Mouse (Mus musculus): ENCODE measurements around the gene Tnfsf12. TPM values are rescaled to one million over a fixed set of nuclear protein-coding genes. Genes with fewer than 3 reads are reported as not detected.

Tnfsf12 gene
- polyA plus RNA-seq, 1 experiment from 2014 or later = 5.6 TPM

DNA sequence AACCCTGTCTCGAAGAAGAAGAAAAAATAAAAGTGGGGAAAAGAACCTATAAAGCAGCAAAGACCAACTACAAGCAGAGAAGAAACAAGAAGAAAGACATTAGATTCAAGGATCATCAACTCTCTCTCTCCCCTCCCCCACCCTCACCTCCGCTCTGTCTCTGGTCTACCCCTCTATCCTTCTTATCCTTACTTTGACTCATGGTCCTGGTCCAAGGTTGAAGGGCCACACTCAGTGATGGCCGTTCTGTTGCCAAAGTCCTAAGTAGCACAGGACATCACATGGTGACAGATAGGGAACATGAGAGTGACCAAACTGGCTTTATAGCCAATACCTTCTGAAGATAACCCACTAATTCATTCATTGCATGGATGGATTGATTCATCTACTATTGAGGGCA, 1.7 kb upstream of the Tnfsf12 start:
- Histone ChIP-seq H3K4me1 (ENCODE audit: control insufficient read depth, insufficient read depth, low read depth, low read length) (peaks cover 11% of the 10 kb centered on the region), H3K36me3 (ENCODE audit: control insufficient read depth, insufficient read depth, low read length) (no peaks in the 10 kb centered on the region), H3K9me3 (ENCODE audit: control insufficient read depth, low read length) (no peaks in the 10 kb centered on the region), H3K4me2 (ENCODE audit: low read length) (no peak overlapping the region), H3K27ac (ENCODE audit: low read depth, low read length) (no peak overlapping the region), H3K4me3 (ENCODE audit: low read length) (no peak overlapping the region), H3K9ac (ENCODE audit: low read depth, low read length) (no peak overlapping the region), H3K27me3 (replicated peaks; ENCODE audit: control insufficient read depth, insufficient read depth, low read length) (no peaks in the 10 kb centered on the region; the same call in 1 of the 2 replicates)
- no peak for ATAC-seq
- 90% methylated on average over 3 of the region's 3 CpGs for WGBS

DNA sequence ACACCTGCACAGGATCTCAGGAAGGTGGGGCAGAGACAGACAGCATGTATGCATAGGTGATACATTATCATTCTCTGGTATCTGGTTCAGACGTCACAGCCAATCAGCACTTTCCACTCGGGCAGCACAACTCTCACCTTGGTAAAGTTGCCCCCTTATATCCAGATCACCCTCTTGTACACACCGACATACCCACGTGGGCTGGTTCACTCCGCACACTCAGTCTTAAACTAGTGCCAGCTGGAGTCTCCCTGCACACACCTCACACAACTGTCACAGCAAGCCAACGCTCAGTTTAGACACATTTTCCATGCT, 646 bp downstream of the Tnfsf12 start:
- Histone ChIP-seq H3K4me2 (ENCODE audit: low read length) (peak overlapping the region; percentile 96), H3K36me3 (ENCODE audit: control insufficient read depth, insufficient read depth, low read length) (no peaks in the 10 kb centered on the region), H3K4me1 (ENCODE audit: control insufficient read depth, insufficient read depth, low read depth, low read length) (peaks cover 11% of the 10 kb centered on the region), H3K9me3 (ENCODE audit: control insufficient read depth, low read length) (no peaks in the 10 kb centered on the region), H3K4me3 (ENCODE audit: low read length) (peak overlapping the region; percentile 52), H3K27ac (ENCODE audit: low read depth, low read length) (no peak overlapping the region), H3K9ac (ENCODE audit: low read depth, low read length) (peak overlapping the region; percentile 84), H3K27me3 (replicated peaks; ENCODE audit: control insufficient read depth, insufficient read depth, low read length) (no peaks in the 10 kb centered on the region; the same call in 1 of the 2 replicates)
- ATAC-seq = 0 out of 2 replicates have a peak, but pooled peaks have one; percentile 24
- 14% methylated on average over 6 of the region's 6 CpGs for WGBS

DNA sequence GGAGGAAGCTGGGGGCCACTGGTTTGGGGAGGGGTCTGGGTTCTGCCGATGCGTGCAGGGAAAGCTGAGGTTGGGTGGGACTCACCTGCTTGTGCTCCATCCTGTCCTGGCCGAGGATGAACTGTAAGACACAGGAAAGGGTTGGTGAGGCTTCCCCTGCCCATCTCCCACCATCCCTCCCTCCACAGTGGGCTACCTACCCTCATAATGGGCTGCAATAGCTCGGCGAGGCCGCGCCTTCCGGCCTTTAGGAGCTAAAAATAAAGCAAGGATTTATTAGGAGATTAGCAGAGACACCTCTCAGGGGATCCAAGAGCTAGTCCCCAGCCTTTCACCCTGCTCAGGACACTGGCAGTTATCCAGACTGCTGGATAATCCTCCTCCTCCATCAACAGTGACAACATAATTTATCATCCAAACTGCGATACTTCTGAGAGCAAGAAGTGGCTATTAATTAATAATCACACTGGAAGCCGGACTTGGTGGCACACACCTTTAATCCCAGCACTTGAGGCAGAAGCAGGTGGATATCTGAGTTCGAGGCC, 2.2 kb downstream of the Tnfsf12 start:
- WGBS = 58% methylated on average over 11 of the region's 11 CpGs
- Histone ChIP-seq H3K27ac (ENCODE audit: low read depth, low read length) (no peak overlapping the region), H3K36me3 (ENCODE audit: control insufficient read depth, insufficient read depth, low read length) (no peaks in the 10 kb centered on the region), H3K4me2 (ENCODE audit: low read length) (no peak overlapping the region), H3K4me1 (ENCODE audit: control insufficient read depth, insufficient read depth, low read depth, low read length) (peaks cover 11% of the 10 kb centered on the region), H3K9ac (ENCODE audit: low read depth, low read length) (no peak overlapping the region), H3K27me3 (replicated peaks; ENCODE audit: control insufficient read depth, insufficient read depth, low read length) (no peaks in the 10 kb centered on the region; the same call in 1 of the 2 replicates), H3K4me3 (ENCODE audit: low read length) (no peak overlapping the region), H3K9me3 (ENCODE audit: control insufficient read depth, low read length) (no peaks in the 10 kb centered on the region)
- no peak for ATAC-seq

DNA sequence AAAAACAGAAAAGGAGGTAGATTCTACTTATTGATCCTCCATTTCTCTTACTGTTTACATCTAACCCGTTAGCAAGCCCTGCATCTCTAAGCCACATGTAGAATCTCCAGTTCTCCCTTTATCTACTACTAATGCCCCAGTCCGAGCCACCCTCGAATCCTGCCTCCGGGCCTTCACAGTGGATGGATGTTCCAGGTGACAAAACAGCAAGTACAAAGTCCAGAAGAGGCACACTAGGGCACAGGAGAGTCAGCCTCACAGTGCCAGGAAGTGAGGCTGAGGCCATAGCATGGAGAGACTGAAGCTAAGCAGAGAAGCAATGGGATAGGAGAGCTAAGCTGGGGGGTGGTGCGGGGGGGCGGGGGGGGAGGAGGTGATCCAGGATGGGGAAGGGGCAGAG, 2.8 kb downstream of the Tnfsf12 start:
- WGBS = 86% methylated on average over 6 of the region's 6 CpGs
- Histone ChIP-seq H3K4me2 (ENCODE audit: low read length) (no peak overlapping the region), H3K4me1 (ENCODE audit: control insufficient read depth, insufficient read depth, low read depth, low read length) (peaks cover 11% of the 10 kb centered on the region), H3K36me3 (ENCODE audit: control insufficient read depth, insufficient read depth, low read length) (no peaks in the 10 kb centered on the region), H3K9ac (ENCODE audit: low read depth, low read length) (no peak overlapping the region), H3K27me3 (replicated peaks; ENCODE audit: control insufficient read depth, insufficient read depth, low read length) (no peaks in the 10 kb centered on the region; the same call in 1 of the 2 replicates), H3K9me3 (ENCODE audit: control insufficient read depth, low read length) (no peaks in the 10 kb centered on the region), H3K27ac (ENCODE audit: low read depth, low read length) (no peak overlapping the region), H3K4me3 (ENCODE audit: low read length) (no peak overlapping the region)
- no peak for ATAC-seq

DNA sequence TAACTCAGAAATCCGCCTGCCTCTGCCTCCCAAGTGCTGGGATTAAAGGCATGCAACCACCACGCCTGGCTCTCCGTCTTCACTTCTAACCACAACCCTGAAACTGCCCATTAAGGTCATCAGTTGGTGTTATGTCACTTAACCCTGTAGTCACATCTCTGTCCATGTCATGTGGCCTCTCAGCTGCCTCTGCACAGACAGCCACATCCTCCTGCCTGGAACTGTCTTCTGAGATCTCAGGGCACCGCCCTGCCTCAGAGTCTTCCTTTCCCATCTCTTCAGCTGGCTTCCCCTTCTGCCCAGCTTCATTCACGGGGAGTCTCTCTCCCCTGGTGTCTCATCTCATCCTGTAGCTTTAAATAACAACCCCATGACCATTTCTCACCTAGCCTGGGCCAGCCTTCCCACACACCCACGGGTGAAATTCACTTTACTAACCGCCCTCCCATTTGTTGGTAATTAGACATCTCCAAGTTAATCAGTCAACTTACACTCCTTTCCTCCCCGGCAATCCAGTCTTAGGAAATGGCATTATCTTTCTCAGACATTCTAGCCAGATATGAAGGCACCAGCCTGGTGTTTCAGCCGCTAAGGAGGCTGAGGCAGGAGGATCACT, 3.3 kb downstream of the Tnfsf12 start:
- H3K9ac ChIP-seq (ENCODE audit: low read depth, low read length) = no peak overlapping the region
- WGBS = 87% methylated on average over 9 of the region's 9 CpGs
- H3K27ac ChIP-seq (ENCODE audit: low read depth, low read length) = no peak overlapping the region
- H3K4me1 ChIP-seq (ENCODE audit: control insufficient read depth, insufficient read depth, low read depth, low read length) = peaks cover 11% of the 10 kb centered on the region
- no peak for ATAC-seq
- no peak overlapping the region for H3K4me2 ChIP-seq (ENCODE audit: low read length)
- no peak overlapping the region for H3K4me3 ChIP-seq (ENCODE audit: low read length)
- no peaks in the 10 kb centered on the region for H3K9me3 ChIP-seq (ENCODE audit: control insufficient read depth, low read length)
- no peaks in the 10 kb centered on the region; the same call in 1 of the 2 replicates for H3K27me3 ChIP-seq (replicated peaks; ENCODE audit: control insufficient read depth, insufficient read depth, low read length)
- no peaks in the 10 kb centered on the region for H3K36me3 ChIP-seq (ENCODE audit: control insufficient read depth, insufficient read depth, low read length)

DNA sequence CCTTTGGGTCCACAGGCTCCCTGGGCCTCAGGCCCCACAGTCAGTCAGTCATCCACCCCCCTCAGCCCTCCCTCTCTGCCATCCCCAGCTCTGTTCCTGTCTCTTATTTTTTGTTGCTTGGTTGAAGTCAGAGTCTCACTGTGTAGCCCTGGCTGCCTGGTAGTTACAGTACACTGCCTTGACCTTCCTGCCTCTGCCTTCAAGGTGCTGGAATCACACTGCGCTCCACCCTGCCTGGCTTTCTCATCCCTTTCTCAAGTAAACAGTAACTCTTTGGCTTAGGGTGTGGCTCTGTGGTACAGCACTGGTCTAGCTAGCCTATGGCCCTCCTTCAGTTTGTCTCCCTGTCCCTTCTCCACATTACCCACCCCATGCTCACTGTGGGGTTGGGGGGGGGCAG, 5.8 kb downstream of the Tnfsf12 start:
- Histone ChIP-seq H3K27me3 (replicated peaks; ENCODE audit: control insufficient read depth, insufficient read depth, low read length) (no peaks in the 10 kb centered on the region; the same call in 1 of the 2 replicates), H3K4me2 (ENCODE audit: low read length) (no peak overlapping the region), H3K9me3 (ENCODE audit: control insufficient read depth, low read length) (no peaks in the 10 kb centered on the region), H3K36me3 (ENCODE audit: control insufficient read depth, insufficient read depth, low read length) (no peaks in the 10 kb centered on the region), H3K4me1 (ENCODE audit: control insufficient read depth, insufficient read depth, low read depth, low read length) (peaks cover 7% of the 10 kb centered on the region; the same call in 1 of the 2 replicates), H3K4me3 (ENCODE audit: low read length) (no peak overlapping the region), H3K9ac (ENCODE audit: low read depth, low read length) (no peak overlapping the region), H3K27ac (ENCODE audit: low read depth, low read length) (no peak overlapping the region)
- WGBS = 100% methylated on average over 1 of the region's 1 CpGs
- ATAC-seq = no peak

DNA sequence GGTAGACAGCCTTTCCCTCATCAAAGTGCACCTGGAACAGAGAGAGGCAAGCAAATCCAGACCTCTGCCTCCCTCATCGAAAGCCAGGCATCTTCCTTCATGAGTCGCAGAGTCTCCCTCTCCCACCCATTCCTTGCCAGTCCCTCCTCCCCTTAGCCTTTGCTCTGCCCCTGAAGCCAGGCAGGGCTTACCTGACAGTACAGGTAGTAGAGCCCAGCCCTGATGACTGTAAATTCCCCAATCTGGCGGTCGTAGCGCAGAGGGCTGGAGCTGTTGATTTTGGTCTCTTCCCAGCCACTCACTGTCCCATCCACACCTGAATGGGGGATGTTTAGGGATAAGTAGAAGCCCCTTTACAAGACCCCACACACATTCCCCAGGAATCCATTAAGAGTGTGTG, 8.6 kb downstream of the Tnfsf12 start:
- Histone ChIP-seq H3K4me2 (ENCODE audit: low read length) (no peak overlapping the region), H3K4me3 (ENCODE audit: low read length) (no peak overlapping the region), H3K27ac (ENCODE audit: low read depth, low read length) (no peak overlapping the region), H3K9ac (ENCODE audit: low read depth, low read length) (0 out of 2 replicates have a peak overlapping the region, but pooled peaks have one; percentile 26), H3K9me3 (ENCODE audit: control insufficient read depth, low read length) (no peaks in the 10 kb centered on the region), H3K36me3 (ENCODE audit: control insufficient read depth, insufficient read depth, low read length) (no peaks in the 10 kb centered on the region), H3K4me1 (ENCODE audit: control insufficient read depth, insufficient read depth, low read depth, low read length) (peaks cover 15% of the 10 kb centered on the region), H3K27me3 (replicated peaks; ENCODE audit: control insufficient read depth, insufficient read depth, low read length) (no peaks in the 10 kb centered on the region)
- WGBS = 52% methylated on average over 5 of the region's 5 CpGs
- ATAC-seq = no peak

DNA sequence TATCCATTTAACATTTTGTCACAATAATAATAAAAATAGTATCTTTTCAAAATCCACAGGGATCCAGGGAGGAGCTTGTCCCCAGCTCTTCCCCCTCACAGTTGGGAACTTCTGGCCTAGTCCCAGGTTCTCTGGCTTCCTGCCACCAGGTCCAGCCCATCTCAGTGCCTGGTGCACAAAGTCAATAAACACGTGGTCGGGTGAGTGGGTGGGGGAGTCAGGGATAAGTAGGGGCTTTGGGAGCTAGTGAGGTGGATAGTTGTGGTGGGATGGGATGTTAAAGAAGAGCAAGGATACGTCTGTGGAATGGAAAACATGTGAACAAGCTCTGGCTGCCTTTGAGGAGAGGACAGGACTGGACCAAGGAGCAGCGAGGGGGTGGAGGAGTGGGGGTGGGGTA, 9.3 kb downstream of the Tnfsf12 start:
- H3K9ac ChIP-seq (ENCODE audit: low read depth, low read length) = no peak overlapping the region
- no peaks in the 10 kb centered on the region for H3K9me3 ChIP-seq (ENCODE audit: control insufficient read depth, low read length)
- H3K27me3 ChIP-seq (replicated peaks; ENCODE audit: control insufficient read depth, insufficient read depth, low read length) = no peaks in the 10 kb centered on the region
- peaks cover 15% of the 10 kb centered on the region for H3K4me1 ChIP-seq (ENCODE audit: control insufficient read depth, insufficient read depth, low read depth, low read length)
- no peak overlapping the region for H3K4me2 ChIP-seq (ENCODE audit: low read length)
- no peak for ATAC-seq
- H3K27ac ChIP-seq (ENCODE audit: low read depth, low read length) = no peak overlapping the region; the same call in 1 of the 2 replicates
- no peaks in the 10 kb centered on the region for H3K36me3 ChIP-seq (ENCODE audit: control insufficient read depth, insufficient read depth, low read length)
- H3K4me3 ChIP-seq (ENCODE audit: low read length) = no peak overlapping the region
- WGBS = 18% methylated on average over 4 of the region's 4 CpGs

DNA sequence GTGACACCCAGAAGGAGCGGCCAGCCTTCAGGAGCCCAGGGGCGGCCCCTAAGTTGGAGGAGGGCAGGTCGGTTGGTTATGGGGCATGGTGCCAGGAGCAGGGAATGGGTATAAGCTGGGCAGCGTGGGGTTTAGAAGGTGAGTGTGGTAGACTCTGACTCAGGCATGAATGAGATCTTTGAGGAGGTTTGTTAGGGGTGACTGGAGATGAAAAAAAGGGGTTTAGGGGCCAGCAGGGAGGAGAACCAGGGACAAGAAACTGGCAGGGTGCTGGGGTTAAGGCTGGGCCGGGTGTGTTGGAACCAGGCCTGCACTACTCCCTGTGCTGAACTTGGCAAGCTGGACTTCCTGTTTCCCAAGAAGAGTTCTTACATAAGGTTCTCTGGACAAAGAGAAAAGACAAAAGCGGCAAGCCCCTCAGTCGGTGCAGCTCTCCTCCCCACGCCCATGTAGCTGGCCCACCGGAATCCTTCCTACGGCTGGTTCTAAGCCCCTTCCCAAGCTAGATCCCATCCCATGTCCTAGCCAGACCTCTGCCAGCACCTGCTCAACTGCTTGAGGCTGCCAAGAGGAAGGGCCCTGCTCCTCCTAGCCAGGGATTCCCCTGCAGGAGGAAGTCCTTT, 10.0 kb downstream of the Tnfsf12 start, which contains the start of gene Tnfsf13:
TSS of gene Tnfsf13 (minus strand) at position 259 of the 623 bp plus-strand sequence.
- no peak for ATAC-seq
- H3K27ac ChIP-seq (ENCODE audit: low read depth, low read length) = peak within 1 kb of the TSS; percentile 84
- peaks cover 20% of the 10 kb centered on the region for H3K4me1 ChIP-seq (ENCODE audit: control insufficient read depth, insufficient read depth, low read depth, low read length)

More for the DNA sequence above, 10.0 kb downstream of the Tnfsf12 start, which contains the start of gene Tnfsf13:
- WGBS = 49% methylated on average over 10 of the region's 10 CpGs
- Histone ChIP-seq H3K4me2 (ENCODE audit: low read length) (no peak within 1 kb of the TSS), H3K9ac (ENCODE audit: low read depth, low read length) (peak within 1 kb of the TSS; percentile 41; the same call in 1 of the 2 replicates), H3K4me3 (ENCODE audit: low read length) (no peak within 1 kb of the TSS), H3K9me3 (ENCODE audit: control insufficient read depth, low read length) (no peaks in the 10 kb centered on the region), H3K36me3 (ENCODE audit: control insufficient read depth, insufficient read depth, low read length) (no peaks in the 10 kb centered on the region), H3K27me3 (replicated peaks; ENCODE audit: control insufficient read depth, insufficient read depth, low read length) (no peaks in the 10 kb centered on the region)

Measured in hindbrain, embryonic 16.5 days (tissue).